Mouse (Mus musculus): ENCODE results near the gene Arid5b. TPM values are rescaled to one million over a fixed set of nuclear protein-coding genes. Genes with fewer than 3 reads are reported as not detected.

Arid5b gene
- total RNA-seq, 2 experiments from 2014 or later, result 19.1 to 22.8 TPM

GRCm38 (mm10) chr10:68087722-68088121 is 190.8 kb downstream of the Arid5b start:
- no peak for DNase-seq

- DNase-seq, result no peak
Measured at GRCm38 (mm10) chr10:68086973-68087372, 191.6 kb downstream of the Arid5b start.

GRCm38 (mm10) chr10:68085574-68085973 is 193.0 kb downstream of the Arid5b start:
- DNase-seq, result peak in 1 of 2 experiments; percentile 57

GRCm38 (mm10) chr10:68081712-68082111 is 196.8 kb downstream of the Arid5b start:
- peak in 1 of 2 experiments; percentile 77 for DNase-seq

GRCm38 (mm10) chr10:68079910-68080670 is 198.4 kb downstream of the Arid5b start:
- peak in 1 of 2 experiments; percentile 38 for DNase-seq

GRCm38 (mm10) chr10:68078708-68079107 is 199.8 kb downstream of the Arid5b start:
- no peak for DNase-seq

- no peak for DNase-seq
Measured at GRCm38 (mm10) chr10:68075181-68075580, 203.4 kb downstream of the Arid5b start.

- DNase-seq, result no peak
Measured at GRCm38 (mm10) chr10:68074291-68074690, 204.2 kb downstream of the Arid5b start.

- DNase-seq, result no peak
Measured at GRCm38 (mm10) chr10:68072626-68073025, 205.9 kb downstream of the Arid5b start.

- DNase-seq, result no peak
Measured at GRCm38 (mm10) chr10:68071041-68071440, 207.5 kb downstream of the Arid5b start.

GRCm38 (mm10) chr10:68068426-68068825 is 210.1 kb downstream of the Arid5b start:
- DNase-seq, result no peak

- peak in 1 of 2 experiments; percentile 18 for DNase-seq
Measured at GRCm38 (mm10) chr10:68067961-68068360, 210.6 kb downstream of the Arid5b start.

- no peak for DNase-seq
Measured at GRCm38 (mm10) chr10:68066173-68066572, 212.4 kb downstream of the Arid5b start.

GRCm38 (mm10) chr10:68064571-68064970 is 214.0 kb downstream of the Arid5b start:
- DNase-seq, result no peak

GRCm38 (mm10) chr10:68063806-68064545 is 214.6 kb downstream of the Arid5b start:
- DNase-seq, result no peak

- no peak for DNase-seq
Measured at GRCm38 (mm10) chr10:68061249-68061615, 217.3 kb downstream of the Arid5b start.

GRCm38 (mm10) chr10:68060590-68061248 is 217.8 kb downstream of the Arid5b start:
- peak; percentile 63 for DNase-seq

- DNase-seq, result no peak
Measured at GRCm38 (mm10) chr10:68058378-68058777, 220.2 kb downstream of the Arid5b start.

GRCm38 (mm10) chr10:68057841-68058240 is 220.7 kb downstream of the Arid5b start:
- no peak for DNase-seq

- no peak for DNase-seq
Measured at GRCm38 (mm10) chr10:68054706-68055105, 223.8 kb downstream of the Arid5b start.

- no peak for DNase-seq
Measured at GRCm38 (mm10) chr10:68054131-68054530, 224.4 kb downstream of the Arid5b start.

GRCm38 (mm10) chr10:68052307-68052706 is 226.2 kb downstream of the Arid5b start:
- DNase-seq, result no peak

All from heart, adult 18-20 months (tissue).